Mouse (Mus musculus) left cerebral cortex, postnatal 10 days (tissue): ENCODE measurements at regions not wholly inside any gene's neighbourhood (a gene's known extent, or its start where the extent isn't known, plus 50 kb on each side); places are given as distances from the start of the nearest gene placed in this dataset.
A peak's percentile ranks its signal among the peaks of the same experiment; 100 is the strongest.

Experiments
- DNase-seq, 2 experiments: peaks; one replicate each; pipeline ENCODE4 v3.0.0; 2021 to 2022; ENCODE audit warnings: low spot score in 2 of 2, mixed read lengths in 1 of 2; ENCODE audit errors: extremely low spot score in 1 of 2
- intact Hi-C: fragments of 180-260 bp; cut with DNase I; formaldehyde crosslinking; loops from one replicate; pipeline ENCODE4 v1.15.1; 2025

DNA sequence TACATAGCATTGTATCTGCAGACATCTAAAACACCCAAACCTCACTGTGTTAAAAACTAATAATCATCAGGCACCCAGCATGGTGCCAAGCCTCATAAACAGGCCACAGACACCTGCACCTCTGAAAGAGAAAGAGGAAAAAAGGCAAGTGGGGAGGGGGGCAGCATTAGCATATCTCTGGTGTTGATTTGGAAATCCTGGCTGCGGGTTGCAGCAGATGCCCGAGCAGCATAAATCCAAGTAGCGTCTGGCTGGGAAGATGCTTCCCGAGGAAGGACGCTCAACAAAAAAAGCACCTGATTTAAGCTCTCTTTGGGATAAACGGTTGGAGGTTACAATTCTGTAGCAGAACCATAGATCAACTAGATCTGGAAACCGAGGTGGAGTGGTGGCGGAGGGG, 74.3 kb upstream of the Sh3bp4 start:
- intact Hi-C loops: no loop called here
- peak in 1 of 2 experiments; percentile 23 for DNase-seq

DNA sequence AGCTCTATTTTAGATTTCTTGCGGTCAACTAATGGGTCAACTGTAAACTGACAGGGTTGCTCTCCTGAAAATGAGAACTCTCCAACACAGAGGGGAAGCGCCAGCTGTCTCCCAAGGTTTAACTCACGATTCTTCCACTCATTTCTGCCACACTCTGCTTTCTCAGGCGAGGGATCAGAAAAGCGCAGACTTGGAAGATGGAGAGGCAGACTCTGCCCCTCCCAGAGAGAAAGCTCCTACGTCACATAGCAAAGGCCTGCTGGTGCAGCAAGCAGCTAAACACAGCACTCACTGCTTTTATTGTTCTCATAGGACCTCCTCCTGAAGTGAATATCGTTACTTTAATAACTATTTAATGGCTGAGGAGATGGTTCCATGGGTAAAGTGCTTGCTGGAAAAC, 73.6 kb upstream of the Sh3bp4 start:
- no peak for DNase-seq
- intact Hi-C loops: no loop called here

DNA sequence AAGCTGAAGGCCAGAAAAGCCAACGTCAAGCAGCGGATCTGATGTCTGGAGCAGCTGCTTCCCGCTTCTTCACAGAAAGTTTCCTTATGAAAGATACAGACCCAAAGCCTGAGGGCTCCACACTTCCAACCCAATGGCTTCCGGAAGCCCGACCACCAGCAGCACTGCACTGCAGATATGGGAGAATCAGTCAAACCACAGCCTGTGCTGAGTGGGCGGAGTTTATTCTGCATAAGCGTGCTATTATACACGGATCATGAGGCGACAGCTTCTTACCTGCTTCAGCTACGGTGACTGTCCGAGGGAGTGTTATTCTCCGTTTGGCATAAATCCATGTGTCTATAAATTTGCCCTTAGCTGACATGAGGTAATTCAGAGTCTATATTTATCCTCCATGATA, 72.4 kb upstream of the Sh3bp4 start:
- no peak for DNase-seq
- intact Hi-C loops: no loop called here

DNA sequence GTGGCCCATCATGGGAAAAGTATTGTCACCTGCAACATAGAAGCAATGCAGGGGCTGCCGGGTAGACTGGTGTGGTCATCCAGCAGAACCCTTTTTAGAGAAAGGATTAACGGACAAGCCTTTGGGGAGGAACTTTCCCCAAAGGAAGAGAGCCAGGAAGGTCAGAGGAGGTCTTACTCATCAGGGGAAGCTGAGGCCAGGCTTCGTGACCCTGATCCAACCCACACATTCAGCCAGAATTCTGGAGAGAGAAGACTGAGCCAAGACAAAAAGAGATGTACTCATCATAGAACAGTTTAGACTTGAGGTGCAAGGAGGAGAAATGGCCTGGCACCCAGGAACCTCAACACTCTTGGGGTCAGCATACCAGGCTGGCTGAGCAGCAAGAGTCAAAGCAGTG, 67.9 kb upstream of the Sh3bp4 start:
- intact Hi-C loops: no loop called here
- DNase-seq: no peak

DNA sequence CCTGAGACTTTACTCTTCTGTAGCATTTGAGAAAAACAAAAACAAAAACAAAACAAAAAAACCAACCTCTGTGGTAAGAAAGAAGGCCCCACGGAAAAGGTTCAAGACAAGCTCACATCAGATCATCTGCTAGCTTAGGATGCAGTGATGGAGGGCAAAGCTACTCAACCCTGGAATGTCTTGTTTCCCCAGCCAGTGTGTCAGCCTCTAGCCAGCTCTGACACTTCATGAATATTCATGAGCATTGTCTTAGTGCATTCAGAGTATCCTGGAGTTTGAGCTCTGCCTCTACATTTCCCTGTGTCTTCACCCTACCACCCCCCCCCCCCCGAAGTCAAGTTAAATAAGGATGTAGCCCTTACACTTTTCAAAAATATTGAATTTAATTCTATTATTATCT, 66.5 kb upstream of the Sh3bp4 start:
- intact Hi-C loops: no loop called here
- no peak for DNase-seq

DNA sequence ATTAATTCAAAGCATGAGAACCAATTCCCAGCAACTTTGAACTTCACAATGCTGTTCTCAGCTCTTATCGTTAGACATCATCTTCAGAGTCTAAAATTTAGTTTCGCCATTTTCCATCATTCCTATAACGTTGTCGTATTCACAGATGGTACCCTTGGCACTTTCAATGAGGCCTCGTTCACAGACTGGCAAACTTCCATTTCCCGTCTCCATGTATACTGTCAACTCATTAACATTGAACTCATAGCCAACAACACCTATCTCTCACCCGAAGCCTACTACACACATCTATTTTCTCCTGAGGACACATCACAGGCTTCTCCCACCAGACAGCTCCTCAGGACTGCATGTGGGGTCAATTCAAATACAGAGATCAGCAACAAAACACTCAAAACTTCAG, 62.7 kb upstream of the Sh3bp4 start:
- intact Hi-C loops: no loop called here
- no peak for DNase-seq

DNA sequence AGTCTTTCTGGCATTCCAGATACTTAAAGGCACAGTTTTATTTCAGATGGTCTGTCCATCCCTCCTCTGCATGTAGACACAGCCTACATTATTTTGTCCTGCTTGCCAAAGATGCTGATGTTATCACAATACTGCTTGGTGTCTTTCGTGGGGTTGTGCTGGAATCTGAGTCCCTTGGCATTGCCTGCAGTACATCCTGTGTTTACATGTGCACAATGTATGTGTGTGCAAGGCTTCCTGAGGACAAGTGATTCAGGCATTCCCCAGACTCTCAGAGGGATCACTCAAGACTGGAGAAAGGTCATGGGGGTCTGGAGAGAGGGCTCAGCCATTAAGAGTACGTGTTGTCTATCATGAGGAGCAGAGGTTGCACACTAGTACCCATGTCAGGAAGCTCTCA, 60.0 kb upstream of the Sh3bp4 start:
- no peak for DNase-seq
- intact Hi-C loops: no loop called here

DNA sequence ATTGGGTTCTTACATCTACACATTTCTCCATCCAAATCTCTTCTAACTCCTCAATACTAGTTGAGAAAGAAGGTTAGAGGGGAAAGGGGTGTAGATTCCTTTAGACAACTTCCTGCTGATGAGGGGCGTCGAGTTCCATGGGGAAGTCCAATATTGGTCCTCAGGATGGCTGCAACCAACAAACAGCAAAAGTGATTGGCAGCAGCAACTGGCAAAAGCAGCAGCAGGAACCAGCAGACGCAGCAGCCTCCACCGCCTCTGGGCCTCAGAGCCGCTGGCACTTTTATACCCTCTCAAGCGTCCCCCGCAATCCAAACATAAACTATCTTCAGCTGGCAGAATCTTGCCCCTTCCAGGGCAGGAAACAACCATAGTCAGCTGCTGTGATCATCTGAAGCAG, 58.8 kb upstream of the Sh3bp4 start:
- intact Hi-C loops: no loop called here

DNA sequence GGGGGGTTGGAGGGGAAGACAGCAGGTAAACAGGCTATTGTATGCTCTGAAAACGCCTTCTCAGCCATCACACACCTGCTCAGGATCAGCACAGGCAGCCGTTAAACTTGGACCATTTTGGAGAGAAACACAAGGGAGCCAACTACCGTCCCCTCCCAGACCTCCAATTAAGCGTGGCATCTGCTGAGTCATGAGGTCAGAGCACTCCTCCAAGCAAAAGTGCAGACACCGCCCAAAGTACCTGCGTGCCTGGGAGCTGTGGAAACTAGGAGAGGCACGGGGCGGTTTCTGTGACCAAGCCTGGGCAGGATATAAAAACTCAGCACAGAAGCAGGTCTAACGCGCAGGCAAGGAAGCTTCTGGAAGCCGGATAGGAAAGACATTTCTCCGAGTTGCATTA, 54.8 kb upstream of the Sh3bp4 start:
- intact Hi-C loops: no loop called here
- no peak for DNase-seq

More for the DNA sequence above, 58.8 kb upstream of the Sh3bp4 start:
- no peak for DNase-seq

DNA sequence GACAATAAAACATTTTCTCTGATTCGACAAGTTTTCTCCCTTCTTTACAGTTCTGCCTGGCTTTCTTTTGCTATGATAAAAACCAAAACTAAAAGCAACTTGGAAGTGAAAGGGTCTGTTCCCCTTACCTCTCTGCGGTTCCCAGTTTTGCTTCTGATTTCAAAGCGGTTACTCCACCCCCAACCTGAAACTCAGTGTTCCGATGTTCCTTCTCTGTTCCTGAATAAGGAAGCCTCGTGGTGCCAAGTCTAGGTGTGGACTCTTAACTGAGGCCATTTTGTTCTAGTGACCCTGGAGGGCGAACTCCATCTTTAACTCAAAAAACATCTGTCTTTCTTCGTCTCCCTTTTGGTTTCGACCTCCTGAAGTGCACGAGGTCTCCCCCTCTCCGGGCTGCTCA, 54.4 kb upstream of the Sh3bp4 start:
- no peak for DNase-seq
- intact Hi-C loops: no loop called here

DNA sequence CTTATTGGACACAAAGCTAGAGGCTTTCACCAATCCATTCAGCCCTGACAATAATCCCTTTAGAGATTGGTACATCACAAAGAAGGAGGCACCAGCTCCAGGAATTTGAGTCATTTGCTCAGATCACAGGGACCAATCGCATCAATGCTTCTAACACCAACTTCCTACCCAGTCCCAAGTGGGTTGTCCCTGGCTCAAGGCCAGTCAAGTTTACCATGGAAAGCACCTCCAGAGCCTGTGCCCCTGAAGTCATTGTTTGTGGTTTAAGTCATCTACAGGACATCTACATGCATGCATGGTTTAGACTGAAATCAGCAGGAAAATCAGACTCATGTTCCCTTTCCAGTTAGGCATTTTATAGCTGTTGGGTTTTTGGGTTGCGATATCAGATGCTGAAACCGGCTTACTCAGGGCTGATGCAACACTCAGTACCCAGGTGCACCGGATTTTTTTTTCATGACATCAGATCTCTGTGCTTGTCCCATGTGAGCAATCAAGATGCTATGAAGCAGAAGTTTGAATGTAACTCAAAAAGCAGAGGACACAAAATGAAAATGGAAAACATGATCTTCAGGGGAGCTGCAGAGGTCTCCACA, 50.3 kb upstream of the Sh3bp4 start:
- DNase-seq: no peak
- intact Hi-C loops: no loop called here
